Mouse (Mus musculus) liver, embryonic 14.5 days (tissue): Measurements from ENCODE around the gene Coro1b. TPM values are rescaled to one million over a fixed set of nuclear protein-coding genes. Genes with fewer than 3 reads are reported as not detected.
"Not testable (repeated sequence)": the region's sequence is repeated elsewhere in the genome, so short reads cannot be mapped to it uniquely, and the experiment has no call there.

Source experiments
- ATAC-seq: fragments of 200-750 bp; cut with Nextera tagmentation; 2 replicates; pipeline ENCODE4 v1.8.0; 2017; ENCODE audit warnings: moderate number of reproducible peaks, mild to moderate bottlenecking, moderate library complexity; ENCODE audit not compliant: insufficient read depth
- DNase-seq, 3 experiments: peaks; one replicate each; pipeline ENCODE4 v3.0.0-alpha.2; 2012 to 2013; ENCODE audit warnings: low read depth in 3 of 3, low spot score in 3 of 3
- H3K27ac ChIP-seq: fragments of 300-500 bp; sonication (generic); 2 replicates; pipeline ENCODE4 v1.5.1; 2014; ENCODE audit warnings: moderate library complexity, mild to moderate bottlenecking, control low read depth, inconsistent platforms
- H3K27me3 ChIP-seq: fragments of 300-500 bp; sonication (generic); 2 replicates; pipeline ENCODE4 v1.6.1; 2014; ENCODE audit warnings: mild to moderate bottlenecking, low read length, moderate library complexity; ENCODE audit not compliant: control insufficient read depth, insufficient read depth
- H3K36me3 ChIP-seq: fragments of 300-500 bp; sonication (generic); replicated peaks from 2 replicates; pipeline ENCODE4 v1.6.1; 2014; ENCODE audit warnings: low read depth; ENCODE audit not compliant: control insufficient read depth, insufficient read depth
- H3K4me1 ChIP-seq, 2 experiments: fragments of 200-500 bp in 1 of 2; fragments of 300-500 bp in 1 of 2; sonication (generic) in 1 of 2; replicated peaks; 2 replicates each; pipeline ENCODE4 v1.6.1; 2012 to 2014; ENCODE audit warnings: antibody characterized with exemption in 1 of 2, inconsistent platforms in 1 of 2, low read length in 1 of 2; ENCODE audit not compliant: control insufficient read depth in 2 of 2, insufficient read depth in 2 of 2
- H3K4me2 ChIP-seq: fragments of 300-500 bp; sonication (generic); 2 replicates; pipeline ENCODE4 v1.6.1; 2014; ENCODE audit warnings: low read depth, mild to moderate bottlenecking, control low read depth, moderate library complexity
- H3K4me3 ChIP-seq, 2 experiments: fragments of 200-500 bp in 1 of 2; fragments of 300-500 bp in 1 of 2; sonication (generic) in 1 of 2; 2 replicates each; pipeline ENCODE4 v1.5.1; 2012 to 2014; ENCODE audit warnings: low read depth in 2 of 2, low read length in 2 of 2, mild to moderate bottlenecking in 2 of 2, control low read depth in 1 of 2, inconsistent platforms in 1 of 2, moderate library complexity in 1 of 2; ENCODE audit not compliant: insufficient read depth in 1 of 2
- H3K9ac ChIP-seq: fragments of 300-500 bp; sonication (generic); replicated peaks from 2 replicates; pipeline ENCODE4 v1.6.1; 2014; ENCODE audit warnings: mild to moderate bottlenecking, control low read depth, moderate library complexity
- H3K9me3 ChIP-seq: fragments of 300-500 bp; sonication (generic); 2 replicates; pipeline ENCODE4 v1.6.1; 2016; ENCODE audit warnings: low read length, mixed read lengths; ENCODE audit not compliant: control insufficient read depth
- CTCF ChIP-seq: IDR thresholded peaks from 2 replicates; pipeline ENCODE4 v1.5.1; 2016; ENCODE audit warnings: antibody characterized with exemption, low read depth, control low read depth
- EP300 ChIP-seq: IDR thresholded peaks from 2 replicates; pipeline ENCODE4 v1.6.1; 2016; ENCODE audit warnings: antibody characterized with exemption, low read depth
- WGBS: fragments of 180-500 bp; shearing (Covaris S2); extraction: QIAGEN DNeasy Blood & Tissue Kit; methylation state at CpG from one replicate; pipeline ENCODE4 v1.1.7; 2014; ENCODE audit not compliant: insufficient replicate concordance; 5-methylcytosine and 5-hydroxymethylcytosine counted together
- polyA plus RNA-seq, 2 experiments: library from polyadenylated mRNA; depleted of rRNA in 1 of 2; stranded (reverse) in 1 of 2; unstranded in 1 of 2; fragments of >200 nt; fragmentation: Nextera tagmentation in 1 of 2; extraction: Ambion mirVana in 1 of 2; gene quantifications; 2 replicates each; pipeline versions ENCODE4 v1.2.1 to v1.2.3; 2012 to 2014

The Coro1b gene
- polyA plus RNA-seq, 2 experiments, result 57.5 to 59.2 TPM

DNA sequence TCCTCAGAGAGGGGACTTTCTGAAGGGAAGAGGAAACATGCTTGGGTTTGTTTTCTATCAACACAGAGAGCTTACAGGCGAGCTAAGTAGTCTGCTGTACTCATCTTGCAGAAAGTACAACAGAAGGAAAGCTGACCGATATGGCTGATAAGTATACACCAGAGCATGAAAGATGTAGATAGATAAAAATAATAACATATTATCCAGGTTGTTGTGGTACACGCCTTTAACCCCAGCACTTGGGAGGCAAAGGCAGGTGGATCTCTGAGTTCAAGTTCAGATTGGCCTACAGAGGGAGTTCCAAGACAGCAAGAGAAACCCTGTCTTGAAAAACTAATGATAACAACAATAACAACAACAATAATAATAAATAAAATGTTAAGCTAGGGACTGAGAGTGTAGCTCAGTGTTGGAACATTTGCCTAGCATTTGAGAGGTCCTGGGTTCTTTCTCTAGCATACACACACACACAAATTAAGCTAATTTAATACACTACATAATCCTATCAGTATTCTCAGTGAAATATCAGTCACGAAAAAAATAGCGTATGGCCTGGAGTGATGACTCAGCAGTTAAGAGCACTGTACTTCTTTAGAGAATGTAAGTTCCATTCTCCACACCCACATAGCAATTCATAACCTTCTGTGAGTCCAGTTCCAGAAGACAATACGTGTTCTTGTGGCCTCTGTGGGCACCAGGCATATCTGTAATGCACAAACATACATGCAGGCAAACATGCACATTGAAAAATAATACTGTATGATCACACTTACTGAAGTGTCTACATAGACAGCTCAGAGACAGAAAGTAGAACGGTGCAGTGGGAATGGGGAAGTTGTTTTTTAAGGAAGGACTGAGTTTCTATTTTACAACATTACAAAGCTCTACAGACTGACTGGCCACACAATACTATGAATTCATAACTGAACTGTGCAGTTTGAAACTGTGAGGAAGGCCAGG lies 25.7 kb upstream of the Coro1b start:
- TF ChIP-seq CTCF (peak; percentile 30; the same call in 1 of the 2 replicates), EP300 (no peak)
- H3K27me3 ChIP-seq, result no peaks in the 10 kb centered on the region
- peak overlapping the region; percentile 73 for H3K27ac ChIP-seq
- no peak overlapping the region for H3K4me3 ChIP-seq
- peak overlapping the region; percentile 43; the same call in 1 of the 2 replicates for H3K9ac ChIP-seq
- WGBS, result 22% methylated on average over 7 of the region's 7 CpGs
- no peaks in the 10 kb centered on the region for H3K36me3 ChIP-seq
- no peaks in the 10 kb centered on the region for H3K9me3 ChIP-seq
- peak overlapping the region; percentile 26 for H3K4me2 ChIP-seq
- H3K4me1 ChIP-seq, result peaks cover 49 to 53% of the 10 kb centered on the region in 2 experiments
- ATAC-seq (no peak), DNase-seq (peak in 2 of 3 experiments; percentile 51 to 59)

DNA sequence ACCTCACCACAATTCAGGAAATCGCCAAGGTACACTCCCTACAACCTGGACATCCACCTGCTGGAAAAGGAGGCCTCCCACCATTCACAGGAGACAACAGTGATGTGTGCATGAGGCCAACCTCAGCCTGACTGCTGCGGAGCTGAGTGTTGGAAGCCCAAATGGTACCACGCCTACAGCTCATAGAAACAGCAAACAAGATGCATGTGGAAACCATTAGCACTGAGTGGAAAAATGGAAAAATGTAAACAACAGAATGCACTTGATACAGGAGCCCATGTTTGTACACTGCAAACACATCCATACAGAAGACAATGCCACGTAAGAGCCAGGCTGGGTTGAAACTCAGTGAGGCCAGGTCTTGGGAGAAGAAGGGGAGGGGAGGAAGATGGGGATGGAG lies 24.0 kb upstream of the Coro1b start:
- Histone ChIP-seq H3K4me2 (peak overlapping the region; percentile 66; the same call in 1 of the 2 replicates), H3K27ac (peak overlapping the region; percentile 22)

DNA sequence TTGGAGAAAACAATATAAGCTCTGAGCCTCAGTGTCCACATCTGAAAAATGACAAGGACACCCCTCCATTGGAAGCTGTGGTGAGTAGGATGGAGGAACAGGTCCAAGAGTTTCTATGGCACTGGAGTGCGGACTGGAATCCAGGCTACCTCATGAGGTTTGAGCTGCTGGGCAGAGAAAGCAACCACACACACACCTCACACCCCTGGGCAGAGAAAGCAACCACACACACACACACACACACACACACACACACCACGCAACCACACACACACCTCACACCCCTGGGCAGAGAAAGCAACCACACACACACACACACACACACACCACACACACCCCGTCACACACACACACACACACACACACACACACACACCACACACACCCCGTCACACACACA lies 23.2 kb upstream of the Coro1b start:
- peak overlapping the region; percentile 75 for H3K9ac ChIP-seq

More for the DNA sequence above, 24.0 kb upstream of the Coro1b start:
- H3K4me1 ChIP-seq, result peaks cover 50 to 53% of the 10 kb centered on the region in 2 experiments
- no peak overlapping the region for H3K4me3 ChIP-seq
- H3K9me3 ChIP-seq, result no peaks in the 10 kb centered on the region
- ATAC-seq, result no peak
- peak overlapping the region; percentile 6; the same call in 1 of the 2 replicates for H3K9ac ChIP-seq
- H3K27me3 ChIP-seq, result no peaks in the 10 kb centered on the region
- TF ChIP-seq CTCF (no peak), EP300 (no peak)
- WGBS, result 76% methylated on average over 4 of the region's 4 CpGs
- H3K36me3 ChIP-seq, result peaks cover 13% of the 10 kb centered on the region
- no peak for DNase-seq

DNA sequence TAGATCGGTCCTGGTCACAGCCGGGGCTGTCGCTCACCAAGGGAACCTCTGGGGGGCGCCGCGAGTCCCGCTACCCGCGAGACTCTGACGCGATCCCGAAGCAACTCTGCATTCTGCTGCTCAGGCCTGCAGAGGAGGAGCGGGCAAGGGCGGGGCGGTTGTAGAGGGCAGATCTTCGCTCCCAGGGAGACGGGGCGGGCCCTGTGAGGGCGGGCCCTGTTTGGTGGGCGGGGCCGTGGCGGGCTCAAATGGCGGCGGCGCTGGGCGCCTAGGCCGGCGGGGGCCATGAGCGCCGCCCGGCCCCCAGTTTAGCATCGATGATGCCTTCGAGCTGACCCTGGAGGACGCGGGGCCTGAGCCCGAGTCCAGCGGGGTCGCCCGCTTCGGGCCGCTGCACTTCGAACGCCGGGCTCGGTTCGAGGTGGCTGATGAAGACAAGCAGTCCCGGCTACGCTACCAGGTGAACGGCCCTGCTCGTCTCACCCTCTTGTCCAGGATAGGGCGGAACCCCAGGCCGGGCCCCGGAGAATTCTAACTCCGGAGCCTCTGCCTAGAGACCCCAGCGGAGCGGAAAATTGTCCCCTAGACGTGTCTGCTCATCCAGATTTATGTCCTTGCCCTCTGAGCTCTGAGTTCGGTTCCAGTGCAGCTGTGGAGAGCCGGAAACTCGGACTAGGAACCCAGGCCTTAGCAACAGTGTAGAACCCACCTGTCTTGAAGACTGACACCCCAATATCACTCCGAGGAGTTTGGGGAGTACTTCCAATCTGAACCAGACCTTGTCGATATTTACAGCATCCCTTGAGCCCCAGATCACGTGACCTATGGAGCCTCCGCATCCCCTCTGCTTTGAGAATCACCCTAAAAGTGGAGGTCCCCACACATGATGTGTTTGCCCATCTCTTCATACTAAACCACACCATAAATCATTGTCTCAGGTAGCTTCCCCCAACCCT lies 22.4 kb upstream of the Coro1b start, which contains the start of gene Aip:
TSS of gene Aip (minus strand) at position 118 of the 956 bp plus-strand sequence.
- Histone ChIP-seq H3K4me1 (peaks cover 53 to 54% of the 10 kb centered on the region in 2 experiments), H3K27ac (peak within 1 kb of the TSS; percentile 82), H3K27me3 (no peaks in the 10 kb centered on the region), H3K9ac (peak within 1 kb of the TSS; percentile 93), H3K9me3 (no peaks in the 10 kb centered on the region), H3K36me3 (peaks cover 14% of the 10 kb centered on the region), H3K4me2 (peak within 1 kb of the TSS; percentile 68), H3K4me3 (peak within 1 kb of the TSS; percentile 96)
- peak; percentile 91 for ATAC-seq
- WGBS, result 2% methylated on average over 64 of the region's 64 CpGs
- DNase-seq, result peak; percentile 96
- TF ChIP-seq EP300, result no peak
- peak; percentile 90 for TF ChIP-seq CTCF

More for the DNA sequence above, 23.2 kb upstream of the Coro1b start:
- peak; percentile 14 for ATAC-seq
- H3K9me3 ChIP-seq, H3K27me3 ChIP-seq, DNase-seq: not testable (repeated sequence)
- Histone ChIP-seq H3K27ac (peak overlapping the region; percentile 67), H3K36me3 (peaks cover 14% of the 10 kb centered on the region), H3K4me2 (peak overlapping the region; percentile 66), H3K4me1 (peaks cover 56 to 57% of the 10 kb centered on the region in 2 experiments), H3K4me3 (peak overlapping the region; percentile 50 to 96)
- WGBS, result 15% methylated on average over 4 of the region's 4 CpGs
